Mouse (Mus musculus) hindbrain, postnatal 0 days (tissue): ENCODE data around the gene Nrbp1. TPM values are rescaled to one million over a fixed set of nuclear protein-coding genes. Genes with fewer than 3 reads are reported as not detected.

Experiments used
- ATAC-seq: fragments of 200-750 bp; cut with Nextera tagmentation; 2 replicates; pipeline ENCODE4 v1.8.0; 2017; ENCODE audit warnings: mild to moderate bottlenecking, moderate TSS enrichment, moderate library complexity
- DNase-seq: peaks from one replicate; pipeline ENCODE4 v3.0.0-alpha.2; 2015; ENCODE audit warnings: low spot score
- H3K27ac ChIP-seq: fragments of 300-500 bp; sonication (generic); 2 replicates; pipeline ENCODE4 v1.5.1; 2014; ENCODE audit warnings: mild to moderate bottlenecking
- H3K27me3 ChIP-seq: fragments of 300-500 bp; sonication (generic); 2 replicates; pipeline ENCODE4 v1.6.1; 2014; ENCODE audit warnings: low read length, mixed read lengths; ENCODE audit not compliant: insufficient read depth
- H3K36me3 ChIP-seq: fragments of 300-500 bp; sonication (generic); 2 replicates; pipeline ENCODE4 v1.6.1; 2014; ENCODE audit warnings: low read length, mixed read lengths; ENCODE audit not compliant: insufficient read depth
- H3K4me1 ChIP-seq: fragments of 300-500 bp; sonication (generic); 2 replicates; pipeline ENCODE4 v1.6.1; 2014; ENCODE audit warnings: antibody characterized with exemption, low read length, mixed read lengths; ENCODE audit not compliant: insufficient read depth
- H3K4me2 ChIP-seq: fragments of 300-500 bp; sonication (generic); 2 replicates; pipeline ENCODE4 v1.6.1; 2014; ENCODE audit warnings: low read depth, mild to moderate bottlenecking, low read length, moderate library complexity, mixed read lengths
- H3K4me3 ChIP-seq: fragments of 300-500 bp; sonication (generic); 2 replicates; pipeline ENCODE4 v1.5.1; 2014; ENCODE audit warnings: low read length
- H3K9ac ChIP-seq: fragments of 300-500 bp; sonication (generic); replicated peaks from 2 replicates; pipeline ENCODE4 v1.6.1; 2014; ENCODE audit warnings: mild to moderate bottlenecking, low read length, moderate library complexity, mixed read lengths
- H3K9me3 ChIP-seq: fragments of 300-500 bp; sonication (generic); 2 replicates; pipeline ENCODE4 v1.6.1; 2016; ENCODE audit warnings: low read length, mixed read lengths
- CTCF ChIP-seq: IDR thresholded peaks from 2 replicates; pipeline ENCODE4 v1.5.1; 2016; ENCODE audit warnings: antibody characterized with exemption, control low read depth, low read depth
- WGBS: fragments of 180-500 bp; shearing (Covaris S2); extraction: QIAGEN DNeasy Blood & Tissue Kit; methylation state at CpG from one replicate; pipeline ENCODE4 v1.1.7; 2014; 5-methylcytosine and 5-hydroxymethylcytosine counted together
- polyA plus RNA-seq: library from polyadenylated mRNA; unstranded; fragments of >200 nt; fragmentation: Nextera tagmentation; extraction: Ambion mirVana; gene quantifications from 2 replicates; pipeline ENCODE4 v1.2.1, GENCODE M21; 2015
- total RNA-seq: library from RNA; depleted of rRNA; stranded (reverse); fragments of >200 nt; gene quantifications from 2 replicates; pipeline ENCODE4 v1.2.3, GENCODE M21; 2014

The Nrbp1 gene
- total and polyA plus RNA-seq, 2 experiments from 2014 or later, result 124 to 134 TPM

DNA sequence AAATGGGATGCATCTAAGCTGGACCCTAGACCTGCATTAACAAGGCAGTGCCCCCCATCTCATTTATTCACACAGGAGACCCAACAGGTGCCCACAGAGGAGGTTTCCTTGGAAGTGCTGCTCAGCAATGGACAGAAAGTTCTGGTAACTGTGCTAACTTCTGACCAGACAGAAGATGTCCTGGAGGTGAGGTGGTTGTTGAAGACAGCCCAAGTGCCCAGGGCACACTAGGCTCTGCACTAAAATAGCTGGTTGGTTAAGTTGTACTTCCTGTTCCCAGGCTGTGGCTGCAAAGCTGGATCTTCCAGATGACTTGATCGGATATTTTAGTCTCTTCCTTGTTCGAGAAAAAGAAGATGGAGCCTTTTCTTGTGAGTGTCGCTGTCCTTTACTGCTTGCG lies 45.0 kb upstream of the Nrbp1 start:
- H3K4me2 ChIP-seq, result no peak overlapping the region
- H3K27me3 ChIP-seq, result no peaks in the 10 kb centered on the region
- peaks cover 13% of the 10 kb centered on the region for H3K4me1 ChIP-seq
- no peak overlapping the region for H3K4me3 ChIP-seq
- H3K9ac ChIP-seq, result no peak overlapping the region
- H3K27ac ChIP-seq, result no peak overlapping the region
- peaks cover 5% of the 10 kb centered on the region; the same call in 1 of the 2 replicates for H3K9me3 ChIP-seq
- H3K36me3 ChIP-seq, result peaks cover 66% of the 10 kb centered on the region
- no peak for TF ChIP-seq CTCF
- 91% methylated on average over 4 of the region's 4 CpGs for WGBS
- no peak for DNase-seq
- no peak for ATAC-seq

DNA sequence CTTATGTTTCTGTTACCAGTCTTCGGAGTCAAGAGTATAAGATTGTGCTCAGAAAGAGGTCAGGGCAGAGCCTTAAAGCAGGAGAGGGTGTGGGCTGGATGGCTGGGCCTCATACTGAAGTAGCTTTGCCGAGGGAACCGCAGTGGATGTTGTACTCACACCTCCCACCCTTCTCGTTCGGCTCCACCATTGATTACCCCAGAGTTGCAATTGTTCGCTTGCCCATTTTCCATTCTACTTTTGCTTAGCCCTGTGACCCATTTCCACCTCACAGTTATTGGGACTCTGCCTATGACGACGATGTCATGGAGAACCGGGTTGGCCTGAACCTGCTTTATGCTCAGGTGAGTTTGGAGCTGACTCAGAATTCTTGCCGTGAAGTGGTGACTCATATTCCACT lies 44.5 kb upstream of the Nrbp1 start:
- H3K36me3 ChIP-seq, result peaks cover 61% of the 10 kb centered on the region

DNA sequence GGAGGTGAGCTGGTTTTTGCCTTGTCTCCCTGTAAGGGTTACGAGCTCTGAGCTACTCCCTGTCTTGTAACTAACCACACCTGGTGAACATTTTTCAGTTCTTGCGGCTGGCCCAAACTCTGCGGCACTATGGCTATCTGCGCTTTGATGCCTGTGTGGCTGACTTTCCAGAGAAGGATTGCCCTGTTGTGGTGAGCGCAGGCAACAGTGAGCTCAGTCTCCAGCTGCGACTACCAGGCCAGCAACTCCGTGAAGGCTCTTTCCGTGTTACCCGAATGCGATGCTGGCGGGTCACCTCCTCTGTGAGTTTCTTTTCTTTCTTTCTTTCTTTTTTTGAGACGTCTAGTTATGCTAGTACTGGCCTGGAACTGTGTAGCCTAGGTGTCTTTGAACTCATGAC lies 43.6 kb upstream of the Nrbp1 start:
- Histone ChIP-seq H3K27ac (no peak overlapping the region), H3K4me3 (no peak overlapping the region), H3K9ac (no peak overlapping the region), H3K9me3 (peaks cover 5% of the 10 kb centered on the region; the same call in 1 of the 2 replicates), H3K36me3 (peaks cover 59% of the 10 kb centered on the region), H3K4me1 (peaks cover 9% of the 10 kb centered on the region), H3K4me2 (no peak overlapping the region), H3K27me3 (no peaks in the 10 kb centered on the region)
- no peak for DNase-seq
- 93% methylated on average over 12 of the region's 12 CpGs for WGBS
- TF ChIP-seq CTCF, result no peak
- no peak for ATAC-seq

More for the DNA sequence above, 44.5 kb upstream of the Nrbp1 start:
- 93% methylated on average over 10 of the region's 10 CpGs for WGBS
- Histone ChIP-seq H3K4me2 (no peak overlapping the region), H3K4me1 (peaks cover 13% of the 10 kb centered on the region), H3K4me3 (no peak overlapping the region), H3K9ac (no peak overlapping the region), H3K27me3 (no peaks in the 10 kb centered on the region), H3K9me3 (peaks cover 5% of the 10 kb centered on the region; the same call in 1 of the 2 replicates), H3K27ac (no peak overlapping the region)
- ATAC-seq, result no peak
- DNase-seq, result no peak
- no peak for TF ChIP-seq CTCF

DNA sequence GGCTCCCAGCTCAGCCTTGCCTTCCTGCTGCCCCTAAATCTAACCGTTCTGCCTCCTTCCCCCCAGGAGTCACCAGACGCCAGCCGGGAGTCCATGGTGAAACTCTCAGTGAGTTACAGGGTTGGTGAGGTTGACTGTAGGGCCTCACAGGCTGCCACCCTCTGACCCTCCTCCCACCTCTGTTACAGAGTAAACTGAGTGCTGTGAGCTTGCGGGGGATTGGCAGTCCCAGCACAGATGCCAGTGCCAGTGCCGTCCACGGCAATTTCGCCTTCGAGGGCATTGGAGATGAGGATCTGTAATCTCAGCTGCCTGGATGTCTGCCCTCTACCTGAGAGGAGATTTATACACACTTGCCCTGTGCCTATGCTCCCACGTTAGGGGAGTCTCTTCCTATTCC lies 42.5 kb upstream of the Nrbp1 start:
- Histone ChIP-seq H3K9me3 (peaks cover 5% of the 10 kb centered on the region; the same call in 1 of the 2 replicates), H3K4me1 (peaks cover 11% of the 10 kb centered on the region; the same call in 1 of the 2 replicates), H3K9ac (no peak overlapping the region), H3K36me3 (peaks cover 62% of the 10 kb centered on the region), H3K27me3 (no peaks in the 10 kb centered on the region), H3K4me2 (no peak overlapping the region), H3K27ac (no peak overlapping the region), H3K4me3 (no peak overlapping the region)
- ATAC-seq, result no peak
- no peak for TF ChIP-seq CTCF
- 83% methylated on average over 9 of the region's 9 CpGs for WGBS
- DNase-seq, result no peak

DNA sequence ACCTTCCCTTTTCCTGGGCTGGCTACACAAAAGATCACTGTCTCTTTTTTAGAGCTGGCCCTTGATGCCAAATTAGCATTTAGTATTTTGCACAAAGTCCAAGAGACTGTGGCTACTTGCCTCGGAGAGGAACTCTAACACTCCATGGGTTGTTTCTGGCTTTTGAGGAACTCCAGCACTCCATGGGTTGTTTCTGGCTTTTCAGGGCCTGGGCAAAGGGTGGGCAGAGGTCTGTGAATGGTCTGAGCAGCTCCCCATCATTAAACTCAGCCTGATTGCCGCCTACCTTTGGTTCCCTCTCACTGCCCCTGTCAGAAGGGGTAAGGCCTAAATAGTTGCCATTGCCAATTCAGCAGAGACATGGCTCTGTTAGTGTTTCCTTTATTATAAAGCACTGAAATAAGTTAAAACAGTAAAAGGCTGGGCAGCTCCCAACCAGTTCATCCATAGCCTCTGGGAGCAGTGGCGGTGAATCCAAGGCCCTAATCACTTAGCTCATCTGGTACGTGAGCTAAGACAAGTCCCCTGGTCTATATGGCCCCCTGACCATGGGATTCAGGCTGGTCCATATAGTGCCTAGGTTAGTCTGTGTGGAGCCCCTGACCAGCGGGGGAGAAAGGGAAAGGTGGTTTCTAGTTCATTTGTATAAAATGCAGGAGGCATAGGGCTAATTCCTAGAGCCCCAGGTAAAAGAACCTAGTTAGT lies 41.9 kb upstream of the Nrbp1 start:
- Histone ChIP-seq H3K4me3 (no peak overlapping the region), H3K4me2 (no peak overlapping the region), H3K27me3 (no peaks in the 10 kb centered on the region), H3K4me1 (peaks cover 10% of the 10 kb centered on the region; the same call in 1 of the 2 replicates), H3K9me3 (peaks cover 5% of the 10 kb centered on the region; the same call in 1 of the 2 replicates), H3K36me3 (peaks cover 68% of the 10 kb centered on the region), H3K9ac (no peak overlapping the region), H3K27ac (no peak overlapping the region)
- DNase-seq, result no peak
- no peak for TF ChIP-seq CTCF
- 79% methylated on average over 5 of the region's 5 CpGs for WGBS
- no peak for ATAC-seq

DNA sequence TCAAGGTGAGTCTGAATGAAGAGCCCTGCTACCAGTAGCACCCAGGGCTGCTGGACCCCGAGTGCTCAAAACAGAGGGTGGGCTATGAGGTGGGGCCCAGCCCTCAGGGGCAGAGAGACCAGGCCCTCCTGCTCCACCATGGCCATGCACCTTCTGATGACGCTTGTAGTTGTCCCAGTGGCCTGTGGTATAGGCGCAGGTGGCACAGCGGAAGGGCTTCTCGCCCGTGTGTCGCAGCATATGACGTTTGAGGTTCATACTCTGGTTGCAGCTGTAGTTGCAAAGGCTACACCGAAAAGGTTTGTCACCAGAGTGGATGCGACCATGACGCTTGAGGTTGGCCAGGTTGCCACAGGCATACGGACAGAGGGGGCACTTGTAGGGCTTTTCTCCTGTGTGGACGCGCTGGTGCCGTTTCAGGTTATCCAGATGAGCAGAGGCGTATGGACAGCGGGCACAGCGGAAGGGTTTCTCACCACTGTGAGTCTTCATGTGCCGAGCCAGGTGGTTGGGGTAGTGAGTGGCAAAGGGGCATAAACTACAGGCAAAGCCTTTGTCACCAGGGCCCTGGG lies 41.3 kb upstream of the Nrbp1 start:
- Histone ChIP-seq H3K36me3 (peaks cover 69% of the 10 kb centered on the region), H3K9me3 (peaks cover 5% of the 10 kb centered on the region; the same call in 1 of the 2 replicates), H3K4me1 (peaks cover 5% of the 10 kb centered on the region; the same call in 1 of the 2 replicates), H3K9ac (no peak overlapping the region), H3K27me3 (no peaks in the 10 kb centered on the region), H3K27ac (no peak overlapping the region), H3K4me3 (no peak overlapping the region), H3K4me2 (no peak overlapping the region)
- TF ChIP-seq CTCF, result no peak
- DNase-seq, result no peak
- ATAC-seq, result no peak
- WGBS, result 89% methylated on average over 19 of the region's 19 CpGs

DNA sequence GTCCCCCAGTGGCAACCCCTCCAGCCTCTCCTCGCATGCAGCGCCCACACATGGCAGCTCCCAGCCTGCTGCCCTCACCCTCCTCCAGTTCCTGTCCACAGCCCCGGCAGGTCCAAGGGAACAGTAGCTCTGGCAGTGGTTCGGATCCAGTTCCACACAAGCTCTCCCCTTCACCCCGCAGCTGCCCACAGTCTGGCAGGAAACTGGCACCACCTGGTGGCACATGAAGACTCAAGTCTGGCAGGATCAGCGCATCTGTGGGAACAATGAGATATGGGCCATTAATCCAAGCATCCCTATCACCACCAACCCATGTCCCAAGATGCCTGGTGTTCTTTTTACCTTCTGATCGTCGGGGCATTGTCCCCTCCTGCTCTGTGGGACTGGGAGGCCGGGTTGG lies 40.8 kb upstream of the Nrbp1 start:
- ATAC-seq (no peak), DNase-seq (peak; percentile 31)
- Histone ChIP-seq H3K27me3 (no peaks in the 10 kb centered on the region), H3K9ac (no peak overlapping the region), H3K4me3 (no peak overlapping the region), H3K27ac (no peak overlapping the region), H3K4me2 (no peak overlapping the region), H3K9me3 (peaks cover 5% of the 10 kb centered on the region; the same call in 1 of the 2 replicates), H3K4me1 (peaks cover 5% of the 10 kb centered on the region; the same call in 1 of the 2 replicates), H3K36me3 (peaks cover 68% of the 10 kb centered on the region)
- TF ChIP-seq CTCF, result peak; percentile 55
- 78% methylated on average over 9 of the region's 9 CpGs for WGBS
